Mouse (Mus musculus) cerebellum, adult 18-20 months (tissue): Measurements from ENCODE around the gene Gm9789.
"Not testable (repeated sequence)": the region's sequence is repeated elsewhere in the genome, so short reads cannot be mapped to it uniquely, and the experiment has no call there.

Source experiments
- DNase-seq, 2 experiments: peaks; one replicate each; pipeline ENCODE4 v3.0.0; 2021

The Gm9789 gene

GRCm38 (mm10) chr16:89157652-89158051 is at the start of gene Gm9789:
TSS of gene Gm9789 (plus strand) at chr16:89157952.
- no peak for DNase-seq

GRCm38 (mm10) chr16:89140551-89140950 is 17.2 kb upstream of the Gm9789 start, which contains the start of gene Gm6358:
TSS of gene Gm6358 (plus strand) at chr16:89140851.
- DNase-seq, result no peak

- no peak for DNase-seq
Measured at GRCm38 (mm10) chr16:89150786-89151185, 7.0 kb upstream of the Gm9789 start, which contains the start of gene Gm10061. TSS of gene Gm10061 (plus strand) at chr16:89151086.

GRCm38 (mm10) chr16:89169190-89169589 is 11.4 kb downstream of the Gm9789 start, which contains the start of gene Gm7735:
TSS of gene Gm7735 (plus strand) at chr16:89169490.
- not testable (repeated sequence) for DNase-seq

GRCm38 (mm10) chr16:89174435-89174834 is 16.7 kb downstream of the Gm9789 start, which contains the start of gene 1110057P08Rik:
TSS of gene 1110057P08Rik (plus strand) at chr16:89174735.
- no peak for DNase-seq

GRCm38 (mm10) chr16:89188621-89189020 is 30.9 kb downstream of the Gm9789 start:
- DNase-seq, result no peak

- DNase-seq, result no peak
Measured at GRCm38 (mm10) chr16:89205561-89205960, 47.8 kb downstream of the Gm9789 start, which contains the start of gene Krtap20-2. TSS of gene Krtap20-2 (plus strand) at chr16:89205861.
